Mouse (Mus musculus) layer of hippocampus, adult 9-10 months (tissue): ENCODE results near the gene Asic2.

Experiments
- DNase-seq: peaks from one replicate; pipeline ENCODE4 v3.0.0; 2022; ENCODE audit warnings: low spot score

Gene Asic2

DNA sequence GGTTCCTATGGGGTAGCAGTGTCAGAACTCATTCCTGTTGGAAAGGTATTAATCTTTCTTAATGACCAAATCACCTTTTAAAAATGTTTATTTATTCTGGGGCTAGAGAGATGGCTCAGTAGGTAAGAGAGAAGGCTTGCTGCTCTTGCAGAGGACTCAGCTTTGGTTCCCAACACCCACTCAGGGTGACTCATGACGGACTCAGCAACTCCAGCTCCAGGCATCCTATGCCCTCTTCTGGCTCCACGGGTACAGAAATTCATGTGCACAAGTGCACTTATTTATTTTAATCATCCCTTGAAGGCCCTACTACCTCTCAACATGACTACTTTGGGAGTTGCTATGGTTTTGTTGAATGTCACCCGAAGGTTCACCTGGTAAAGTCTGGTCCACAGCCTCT lies 780.4 kb downstream of the Asic2 start:
- no peak for DNase-seq

DNA sequence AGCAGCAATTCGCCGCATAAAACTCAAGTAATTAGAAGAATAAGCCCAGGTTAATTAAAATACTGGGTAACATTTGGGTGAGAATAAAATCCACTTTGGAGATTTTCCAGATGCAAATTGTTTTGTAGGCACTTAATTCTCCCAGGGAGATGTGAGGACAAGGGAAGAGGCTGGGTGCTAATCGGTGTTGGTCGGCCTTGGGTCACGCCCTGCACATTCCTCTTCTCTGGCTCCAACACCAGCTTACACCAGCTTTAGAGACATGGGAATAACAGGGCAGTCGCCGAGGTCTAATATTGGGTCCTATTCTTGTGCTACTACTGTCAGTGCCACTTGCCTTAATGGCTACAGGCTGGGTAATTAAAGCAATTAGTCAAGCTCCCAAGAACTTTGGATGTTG lies 783.5 kb downstream of the Asic2 start:
- no peak for DNase-seq

DNA sequence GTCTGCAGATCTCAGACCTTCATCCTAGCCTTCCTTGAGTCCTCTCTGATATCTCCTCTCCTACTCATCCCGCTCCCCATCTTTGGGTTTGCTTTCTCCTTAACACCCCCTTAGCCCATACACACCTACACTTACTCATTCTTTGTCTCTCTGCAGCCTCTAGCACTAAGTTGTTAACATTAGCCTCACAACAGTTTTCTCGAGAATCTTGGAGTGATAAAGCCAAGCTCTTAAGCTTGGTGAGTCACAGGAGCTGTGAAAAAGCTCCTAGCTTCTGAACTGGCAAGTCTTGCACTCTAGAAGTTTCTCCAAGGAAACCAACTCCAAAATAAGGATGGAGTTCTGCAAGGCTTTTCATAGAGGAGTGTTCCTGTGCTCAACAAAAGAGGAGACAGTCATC lies 803.4 kb downstream of the Asic2 start:
- DNase-seq, result no peak

DNA sequence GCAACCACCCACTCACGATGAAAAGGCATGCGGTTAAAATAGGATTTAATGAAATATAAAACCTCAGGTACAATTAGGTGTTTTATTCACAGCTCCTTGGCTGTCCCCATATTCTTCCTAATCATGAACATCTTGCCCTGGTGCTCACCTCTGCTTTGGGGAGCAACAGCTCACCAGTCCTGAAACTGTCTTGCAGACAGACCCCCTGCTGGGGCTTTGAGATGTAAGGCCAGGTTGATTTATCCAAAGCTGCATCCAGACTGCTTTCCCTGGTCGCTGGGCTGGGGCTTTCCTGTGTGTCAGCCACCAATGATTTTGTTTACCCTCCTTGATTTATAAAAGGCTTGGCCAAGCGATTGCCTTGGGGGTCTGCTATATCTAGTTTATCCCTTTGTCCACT lies 805.2 kb downstream of the Asic2 start:
- DNase-seq, result no peak

DNA sequence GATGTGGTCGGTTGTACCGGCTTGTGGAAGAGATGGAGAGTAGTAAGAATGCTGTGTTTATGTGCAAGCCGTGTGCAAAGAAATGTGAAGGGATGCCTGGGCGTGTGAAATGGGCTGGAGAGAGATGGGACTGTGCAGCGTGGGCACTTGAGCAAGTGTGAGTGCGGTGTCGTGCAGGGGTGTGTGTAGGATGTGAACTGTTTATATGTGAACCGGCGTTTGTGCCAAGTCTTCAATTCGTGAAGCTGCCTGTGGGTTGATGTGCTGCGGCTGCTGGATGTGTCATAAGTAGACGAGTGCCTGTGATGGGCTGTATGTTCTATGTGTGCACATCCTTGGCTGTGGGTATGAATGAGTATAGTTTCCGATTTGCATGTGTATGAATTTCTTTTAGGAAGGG lies 814.4 kb downstream of the Asic2 start:
- DNase-seq, result no peak

DNA sequence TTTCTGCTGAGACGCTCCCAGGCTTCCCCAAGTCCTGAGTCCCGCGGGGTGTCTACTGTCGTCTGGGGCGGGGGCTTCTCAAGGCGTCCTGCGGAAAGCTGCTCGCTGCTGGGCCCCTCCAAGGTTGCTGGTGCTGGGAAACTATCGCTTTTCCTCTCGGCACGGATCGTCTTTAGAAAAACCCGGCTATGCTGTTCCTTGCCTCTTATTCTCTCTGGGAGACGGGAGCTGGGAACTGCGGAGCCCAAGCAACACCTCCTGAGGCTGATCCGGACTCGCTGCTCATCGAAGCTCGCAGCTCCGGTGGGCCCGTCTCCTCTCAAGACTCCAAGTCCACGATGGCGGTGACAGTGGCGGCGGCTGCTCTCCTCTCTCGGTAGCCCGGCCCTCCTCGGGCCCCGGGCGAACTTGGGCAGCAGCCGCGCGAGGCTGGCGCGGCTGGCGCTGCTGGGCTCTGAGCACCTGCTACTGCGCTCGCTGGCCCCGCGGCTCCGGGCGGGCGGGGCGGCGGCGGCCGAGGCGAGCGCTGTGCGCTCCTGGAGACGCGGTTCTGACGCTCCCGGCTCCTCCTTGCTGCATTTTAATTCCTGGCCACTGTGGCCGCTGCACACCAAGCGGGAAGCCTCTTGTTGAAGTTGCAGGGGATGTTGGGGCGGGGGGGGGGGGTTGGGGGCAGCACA lies 815.0 kb downstream of the Asic2 start:
- no peak for DNase-seq

DNA sequence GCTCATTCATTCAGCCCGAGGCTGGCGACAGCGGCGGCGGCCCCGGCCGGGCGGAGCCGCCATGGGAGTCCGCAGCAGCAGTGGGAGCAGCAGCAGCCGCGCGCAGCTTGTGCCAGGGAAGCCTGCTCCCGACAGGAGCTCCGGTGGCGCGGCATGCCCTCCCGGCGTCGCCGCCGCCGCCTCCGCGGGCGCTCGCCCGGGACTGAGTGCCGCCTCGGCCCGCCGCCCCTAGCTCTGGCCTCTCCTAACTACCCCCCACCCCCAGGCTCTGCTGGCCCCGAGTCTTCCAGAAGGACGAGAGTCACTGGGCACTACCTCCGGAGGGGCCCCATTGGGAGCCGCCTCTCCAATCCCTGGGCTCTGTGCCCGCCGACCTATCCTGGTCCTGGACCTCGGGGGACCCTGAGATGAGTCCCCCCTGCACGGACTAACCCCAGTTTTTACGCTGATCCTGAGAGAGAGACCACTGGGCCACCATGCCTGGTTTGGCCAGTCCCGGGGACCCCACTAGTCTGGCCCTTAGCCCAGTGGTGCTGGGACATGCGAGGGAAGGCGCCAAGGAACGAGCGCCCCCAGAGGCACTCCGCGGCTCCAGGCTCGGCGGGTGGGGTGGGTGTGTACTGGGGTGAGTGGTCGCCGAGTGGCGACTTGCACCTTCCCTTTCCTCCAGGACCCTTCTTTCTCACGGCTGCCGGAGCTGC lies 815.6 kb downstream of the Asic2 start:
- DNase-seq, result no peak

DNA sequence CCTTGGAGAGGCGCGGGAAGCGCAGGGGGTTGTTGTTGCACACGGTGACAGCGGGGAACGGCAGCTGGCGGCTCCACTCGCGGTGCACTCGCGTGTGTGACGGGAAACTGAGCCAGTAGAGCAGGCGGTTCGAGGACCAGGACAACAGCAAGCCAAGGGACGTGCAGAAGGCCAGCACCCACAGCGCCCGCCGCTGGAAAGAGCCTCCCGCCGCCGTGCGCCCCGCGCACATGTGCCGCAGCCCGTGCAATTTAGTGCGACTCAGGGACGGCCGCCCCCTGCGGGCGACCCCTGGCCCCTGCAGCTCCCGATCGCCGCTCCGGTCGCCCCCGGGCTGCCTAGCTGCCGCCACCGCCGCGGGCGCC lies 816.3 kb downstream of the Asic2 start:
- DNase-seq, result no peak

DNA sequence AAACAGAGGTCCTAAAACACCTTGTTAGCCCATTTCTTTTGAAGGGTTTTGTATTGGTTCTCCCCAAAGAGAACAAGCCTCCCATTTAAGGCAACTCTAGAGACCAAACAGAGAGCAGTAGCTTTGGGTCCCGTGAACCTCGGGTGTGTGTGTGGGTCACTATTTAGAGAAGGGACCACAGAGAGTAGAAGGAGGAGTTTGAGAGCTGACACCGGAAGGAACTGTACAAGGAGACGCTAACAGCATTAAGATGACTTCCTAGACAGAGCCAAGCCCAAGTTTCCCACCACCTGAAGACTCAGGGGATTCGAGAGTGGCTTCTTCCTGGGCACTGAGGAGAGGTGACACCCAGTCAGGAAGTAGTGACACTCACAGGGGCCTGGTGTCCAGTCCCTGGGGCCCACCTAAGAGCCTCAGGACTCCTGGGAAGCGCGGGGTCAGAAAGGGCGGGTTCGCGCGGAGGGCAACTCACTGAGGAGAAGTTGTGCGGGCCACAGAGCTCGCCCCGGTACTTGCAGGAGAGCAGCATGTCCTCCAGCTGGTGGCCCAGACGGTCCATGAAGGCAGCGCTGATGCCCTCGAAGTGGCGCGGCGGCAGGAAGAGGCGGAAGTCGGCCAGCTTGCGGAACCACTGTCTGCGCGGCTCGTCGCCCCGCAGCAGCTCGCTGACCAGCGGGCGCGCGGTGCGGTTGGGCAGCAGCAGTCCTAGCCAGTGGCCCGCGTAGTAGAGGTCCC lies 816.8 kb downstream of the Asic2 start:
- DNase-seq, result no peak

DNA sequence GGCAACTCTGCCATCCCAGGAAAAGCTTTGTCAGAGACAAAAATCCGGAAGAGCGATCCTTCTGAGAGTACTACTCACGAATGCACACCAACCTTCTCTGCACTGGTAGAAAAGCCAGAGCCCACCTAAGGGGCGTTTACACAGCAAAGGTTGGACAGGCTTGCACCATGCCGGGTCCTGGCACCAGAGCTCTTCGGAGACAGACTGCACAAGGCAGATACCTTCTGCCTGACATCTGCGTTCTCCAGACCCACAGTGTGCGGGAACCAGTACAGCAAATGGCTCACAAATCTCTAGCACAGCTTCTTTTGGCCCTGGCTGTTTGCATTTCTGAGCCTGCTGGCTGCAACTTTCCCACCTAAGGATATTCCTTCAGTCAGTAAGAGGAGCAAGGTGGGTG lies 817.6 kb downstream of the Asic2 start:
- DNase-seq, result no peak

DNA sequence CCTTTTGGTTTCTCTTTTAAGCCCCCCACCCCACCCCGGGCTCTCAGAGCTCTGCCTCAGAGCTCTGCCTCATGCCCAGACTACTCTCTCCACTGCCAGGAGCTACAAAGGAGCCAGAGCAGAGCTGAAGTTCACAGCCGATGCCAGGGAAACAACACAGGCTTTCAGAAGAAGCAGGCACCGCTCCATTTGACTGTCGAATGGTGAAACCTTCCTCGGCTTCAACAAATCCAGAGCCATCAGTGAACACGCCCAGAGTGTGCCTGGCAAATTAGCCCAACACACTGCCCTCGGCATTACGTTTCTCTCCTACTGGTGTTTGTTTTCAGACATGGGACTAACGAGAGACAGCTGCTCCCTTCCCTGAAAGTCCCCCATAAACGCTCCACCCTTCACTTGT lies 819.8 kb downstream of the Asic2 start:
- no peak for DNase-seq

DNA sequence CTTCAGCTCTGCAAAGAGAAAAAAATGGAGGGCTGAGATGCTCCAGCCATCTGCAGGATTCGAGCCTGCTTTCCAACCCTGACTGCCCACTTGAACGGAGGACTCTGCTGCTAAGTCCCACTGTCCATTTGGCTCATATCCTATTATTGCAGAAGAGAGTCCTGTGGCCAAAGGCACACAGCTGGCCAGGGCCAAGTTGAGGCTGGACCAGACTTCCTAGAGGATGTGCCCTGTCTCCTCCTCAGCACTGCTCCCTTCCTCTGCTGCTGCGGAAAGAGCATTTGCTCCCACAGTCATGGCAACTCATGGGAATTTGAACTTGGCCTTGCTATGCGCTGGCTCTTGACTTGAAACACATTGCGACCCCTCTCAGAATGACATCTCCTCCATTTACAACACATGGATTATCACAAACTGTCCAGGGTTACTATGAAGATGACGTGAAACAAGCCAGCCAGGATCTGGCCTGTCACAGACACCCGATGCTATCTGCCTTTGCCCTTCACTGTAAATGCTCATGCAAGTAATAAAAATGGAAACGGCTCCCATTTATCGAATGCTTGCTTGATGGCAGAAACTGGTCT lies 821.6 kb downstream of the Asic2 start:
- no peak for DNase-seq

DNA sequence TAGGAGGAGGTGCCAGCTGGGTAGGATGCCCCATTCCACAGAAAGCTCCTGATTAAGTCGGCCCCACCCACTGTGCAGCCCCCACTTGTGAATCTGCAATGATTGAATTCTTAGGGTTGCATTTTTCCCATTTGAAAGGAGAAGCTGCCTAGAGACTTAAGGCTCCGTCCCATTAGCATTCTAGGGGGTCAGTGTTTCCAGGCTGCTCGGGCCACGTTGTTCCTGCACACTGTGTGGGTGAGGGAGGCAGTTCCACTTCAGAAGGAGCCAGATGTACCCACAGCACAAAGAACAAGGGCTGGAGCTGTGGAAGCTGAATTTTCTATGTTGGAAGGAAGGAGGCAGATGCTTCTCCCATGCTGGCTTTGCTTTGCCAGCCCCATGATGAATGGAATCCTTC lies 833.1 kb downstream of the Asic2 start:
- no peak for DNase-seq

DNA sequence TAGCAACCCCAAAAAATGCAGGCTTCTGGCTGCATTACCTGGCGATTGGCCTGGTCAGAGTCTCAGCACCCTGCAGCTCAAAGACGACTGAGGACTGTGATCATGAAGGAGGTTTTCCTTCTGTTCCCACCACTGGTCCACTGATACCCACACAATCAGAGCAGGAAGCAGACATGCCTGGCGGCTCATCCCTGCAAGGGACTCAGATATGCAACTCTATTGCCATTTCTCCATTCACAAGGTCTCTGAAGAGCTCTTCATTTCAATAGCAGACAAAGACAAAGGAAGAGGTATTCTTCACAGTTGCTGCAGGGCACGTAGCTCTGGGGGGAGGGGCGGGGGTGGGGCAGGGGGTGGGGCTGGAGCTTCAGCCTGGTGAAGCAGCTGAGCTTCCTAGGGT lies 834.3 kb downstream of the Asic2 start:
- DNase-seq, result no peak

DNA sequence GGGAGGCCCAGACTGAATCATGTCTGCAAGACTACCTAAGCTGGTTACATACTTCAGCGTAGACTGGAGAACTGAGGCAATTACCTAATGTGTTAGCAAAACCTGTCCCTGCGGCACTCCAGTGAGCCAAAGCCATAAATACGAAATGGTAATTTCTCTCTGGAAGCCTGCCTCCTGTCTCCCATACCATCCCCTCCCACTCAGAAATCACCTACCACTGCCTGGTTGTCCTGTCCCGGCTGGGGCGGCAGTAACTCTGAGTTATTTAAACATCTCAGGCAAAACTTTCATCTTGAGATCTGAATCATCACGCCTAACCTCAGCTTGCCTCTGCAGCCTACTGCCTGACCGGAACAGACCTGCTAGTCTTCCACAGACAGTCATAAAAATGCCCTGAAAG lies 835.6 kb downstream of the Asic2 start:
- DNase-seq, result no peak

DNA sequence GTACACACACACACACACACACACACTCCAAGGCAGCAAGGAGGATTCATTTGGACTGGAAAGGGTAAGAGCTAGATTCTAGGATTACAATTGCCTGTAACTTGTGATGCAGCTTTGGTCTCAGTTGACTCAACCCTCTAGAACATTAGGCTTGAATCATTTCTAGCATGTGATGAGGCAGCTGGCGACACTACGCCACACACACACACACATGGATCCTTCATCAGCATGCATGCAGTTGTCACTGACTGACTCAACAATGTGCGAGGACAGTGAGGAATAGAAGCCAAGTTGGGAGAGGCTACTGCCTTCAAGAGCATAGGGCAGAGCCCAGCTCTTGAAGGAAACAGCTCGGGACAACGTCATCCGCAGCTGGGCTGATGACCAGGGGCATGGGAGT lies 843.9 kb downstream of the Asic2 start:
- DNase-seq, result no peak

DNA sequence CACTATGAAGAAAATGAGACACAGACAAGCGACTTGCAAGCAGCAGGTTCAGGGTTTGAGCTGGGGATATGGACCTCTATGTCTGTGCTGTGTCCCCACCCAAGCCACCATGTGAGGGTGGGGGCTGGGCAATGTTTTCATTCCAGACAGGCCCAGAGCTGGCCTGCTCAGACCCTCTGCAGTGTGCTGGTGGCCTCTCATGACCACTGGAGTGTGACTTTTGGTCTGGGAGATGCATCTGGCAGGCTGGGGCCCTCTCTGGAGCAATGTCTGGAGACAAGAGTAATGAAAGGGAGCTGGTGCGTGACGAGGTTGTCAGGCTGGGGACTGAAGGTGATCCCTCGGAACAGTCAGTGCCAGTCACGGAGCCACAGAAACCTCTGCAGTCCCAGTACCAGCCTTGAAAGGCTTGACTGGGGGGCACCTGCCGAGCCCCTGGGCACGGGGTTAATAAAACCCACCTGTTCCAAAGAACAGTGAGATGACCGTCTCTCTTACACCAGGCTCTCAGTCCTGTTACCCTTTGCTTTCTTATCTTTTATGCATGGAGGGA lies 848.2 kb downstream of the Asic2 start:
- DNase-seq, result no peak

DNA sequence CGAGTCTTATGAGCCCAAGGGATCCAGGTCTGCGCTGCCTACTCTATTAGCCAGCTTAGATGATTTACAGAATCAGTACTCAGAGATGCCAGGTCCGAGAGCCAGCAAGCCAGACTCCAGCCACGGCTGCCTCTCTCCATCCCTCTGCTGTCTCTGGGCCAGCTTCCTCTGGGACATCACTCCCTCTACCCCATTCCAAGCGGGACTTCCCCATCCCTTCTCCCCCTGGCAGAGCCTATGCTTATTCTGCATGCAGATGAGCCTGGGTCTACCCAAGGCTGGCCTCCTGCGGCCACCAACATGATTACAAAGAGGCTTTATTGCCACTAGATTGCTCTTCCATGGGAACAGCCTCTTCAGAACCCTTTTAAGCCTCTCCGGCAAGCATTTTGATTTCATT lies 850.2 kb downstream of the Asic2 start:
- DNase-seq, result no peak

DNA sequence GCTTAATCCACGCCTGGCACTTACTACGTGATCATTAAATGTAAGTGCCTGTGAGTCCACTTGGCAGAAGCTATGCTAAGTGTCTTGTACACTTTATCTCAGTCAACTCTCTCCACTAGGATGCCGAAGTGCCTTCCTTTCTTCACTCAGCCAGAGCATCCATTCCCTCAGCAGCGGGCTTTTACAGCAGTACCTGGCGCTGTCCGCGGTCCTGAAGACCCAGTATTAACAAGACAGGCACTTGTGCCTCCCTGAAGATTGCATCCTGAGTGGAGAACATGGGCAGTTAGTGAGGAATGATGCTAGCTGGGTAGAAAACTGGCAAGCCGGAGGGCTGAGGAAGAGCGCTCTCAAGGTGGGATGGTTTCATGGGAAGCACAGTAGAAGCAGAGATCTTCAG lies 852.6 kb downstream of the Asic2 start:
- no peak for DNase-seq

DNA sequence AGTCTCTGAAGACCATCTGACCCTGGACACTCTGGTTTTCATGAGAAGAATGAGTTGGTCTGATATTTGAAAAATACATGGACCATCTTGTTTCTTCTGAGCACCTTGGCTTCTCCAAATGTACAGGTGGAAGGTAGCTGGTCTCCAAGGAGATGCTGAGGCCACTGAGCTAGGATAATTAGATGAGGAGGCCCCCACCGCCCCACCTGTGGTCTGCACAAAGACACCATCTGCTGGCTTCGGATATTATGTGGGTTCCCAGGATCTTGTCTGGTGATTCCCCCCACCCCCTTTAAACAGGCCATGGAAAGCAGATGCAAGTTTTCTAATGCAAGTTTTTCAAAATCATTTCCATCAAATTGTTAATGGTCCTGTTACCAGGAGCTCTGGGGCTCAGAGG lies 856.6 kb downstream of the Asic2 start:
- no peak for DNase-seq

DNA sequence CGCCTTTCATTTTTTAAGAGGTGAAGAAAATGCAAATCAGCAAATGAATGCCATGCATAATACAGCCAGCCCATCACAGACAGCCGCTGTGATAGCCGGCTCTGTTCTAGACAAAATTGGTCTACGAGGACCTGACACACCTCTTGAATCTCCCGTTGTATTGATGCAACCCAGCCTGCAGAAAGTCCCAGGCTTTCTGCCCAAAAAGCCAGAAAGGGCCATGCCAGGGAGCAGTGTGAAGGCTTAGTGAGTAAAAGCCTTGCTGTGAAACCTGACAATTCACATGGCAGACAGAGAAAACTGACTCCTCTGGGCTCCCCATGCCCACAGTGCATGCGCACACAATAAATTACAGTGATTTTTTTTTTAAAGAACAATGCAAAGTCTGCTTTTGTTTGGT lies 858.2 kb downstream of the Asic2 start:
- no peak for DNase-seq

DNA sequence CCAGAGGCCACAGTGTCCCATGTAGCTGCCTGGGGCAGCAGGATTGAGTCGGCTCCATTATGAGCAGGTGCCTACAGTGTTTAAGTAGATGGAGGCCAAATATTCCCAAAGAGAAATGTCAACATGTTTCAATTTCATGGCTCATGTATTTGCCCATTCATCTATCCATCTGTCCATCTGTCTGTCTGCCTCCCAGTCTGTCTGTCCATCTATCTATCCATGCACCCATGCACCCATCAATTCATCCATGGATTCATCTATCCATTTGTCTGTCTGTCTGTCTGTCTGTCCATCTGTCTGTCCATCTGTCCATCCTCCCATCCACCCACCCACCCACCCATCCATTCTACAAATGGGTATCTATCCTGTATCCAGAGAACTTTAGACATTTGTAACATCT lies 861.3 kb downstream of the Asic2 start:
- no peak for DNase-seq

DNA sequence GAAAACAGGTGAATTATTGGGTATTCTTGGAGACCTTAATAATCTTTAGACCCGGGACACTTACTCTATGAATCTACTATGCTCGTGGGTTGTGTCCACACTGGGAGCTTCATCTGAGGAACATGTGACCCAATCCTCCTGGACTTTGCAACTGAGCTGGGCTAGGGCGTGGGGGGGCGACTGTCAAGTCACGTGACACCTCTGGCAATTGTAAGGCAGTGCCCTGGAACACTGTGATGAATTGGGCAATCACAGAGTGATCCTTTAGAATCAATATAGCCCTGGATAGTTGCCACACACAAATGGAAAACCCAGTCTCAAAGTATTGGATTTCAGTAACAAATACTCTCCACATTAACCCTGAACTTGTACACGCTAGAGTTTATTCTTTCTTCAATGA lies 867.4 kb downstream of the Asic2 start:
- DNase-seq, result no peak
